Mouse (Mus musculus) heart, embryonic 14.5 days (tissue): Measurements from ENCODE around the gene Ece1. TPM values are rescaled to one million over a fixed set of nuclear protein-coding genes. Genes with fewer than 3 reads are reported as not detected.
"Not testable (repeated sequence)": the region's sequence is repeated elsewhere in the genome, so short reads cannot be mapped to it uniquely, and the experiment has no call there.

Experiments
- ATAC-seq: fragments of 200-750 bp; cut with Nextera tagmentation; 2 replicates; pipeline ENCODE4 v1.8.0; 2017; ENCODE audit warnings: low read depth, moderate TSS enrichment; ENCODE audit not compliant: insufficient number of reproducible peaks, insufficient read depth, low FRiP score
- H3K27ac ChIP-seq, 2 experiments: fragments of 200-500 bp in 1 of 2; fragments of 300-500 bp in 1 of 2; sonication (generic) in 1 of 2; replicated peaks in 1 of 2; 2 replicates each; pipeline ENCODE4 v1.5.1; 2012 to 2014; ENCODE audit warnings: low read depth in 2 of 2, low read length in 2 of 2, control low read depth in 1 of 2, mild to moderate bottlenecking in 1 of 2, mixed read lengths in 1 of 2; ENCODE audit not compliant: control insufficient read depth in 1 of 2, insufficient read depth in 1 of 2
- H3K27me3 ChIP-seq: fragments of 300-500 bp; sonication (generic); 2 replicates; pipeline ENCODE4 v1.6.1; 2014; ENCODE audit warnings: mild to moderate bottlenecking, low read length, control low read depth; ENCODE audit not compliant: control insufficient read depth, insufficient read depth
- H3K36me3 ChIP-seq: fragments of 300-500 bp; sonication (generic); 2 replicates; pipeline ENCODE4 v1.6.1; 2014; ENCODE audit warnings: mild to moderate bottlenecking, control low read depth, low read length, mixed read lengths; ENCODE audit not compliant: control insufficient read depth, insufficient read depth
- H3K4me1 ChIP-seq, 2 experiments: fragments of 200-500 bp in 1 of 2; fragments of 300-500 bp in 1 of 2; sonication (generic) in 1 of 2; 2 replicates each; pipeline ENCODE4 v1.6.1; 2012 to 2014; ENCODE audit warnings: low read length in 2 of 2, control low read depth in 1 of 2, mixed read lengths in 1 of 2; ENCODE audit not compliant: control insufficient read depth in 2 of 2, insufficient read depth in 2 of 2
- H3K4me2 ChIP-seq: fragments of 300-500 bp; sonication (generic); 2 replicates; pipeline ENCODE4 v1.6.1; 2014; ENCODE audit warnings: mild to moderate bottlenecking, low read length
- H3K4me3 ChIP-seq, 2 experiments: fragments of 200-500 bp in 1 of 2; fragments of 300-500 bp in 1 of 2; sonication (generic) in 1 of 2; 2 replicates each; pipeline ENCODE4 v1.5.1; 2012 to 2014; ENCODE audit warnings: low read length in 2 of 2, mild to moderate bottlenecking in 2 of 2, control low read depth in 1 of 2, low read depth in 1 of 2, moderate library complexity in 1 of 2; ENCODE audit not compliant: control insufficient read depth in 1 of 2, insufficient read depth in 1 of 2
- H3K9ac ChIP-seq: fragments of 300-500 bp; sonication (generic); 2 replicates; pipeline ENCODE4 v1.6.1; 2014; ENCODE audit warnings: mild to moderate bottlenecking, low read length
- H3K9me3 ChIP-seq: fragments of 300-500 bp; sonication (generic); 2 replicates; pipeline ENCODE4 v1.6.1; 2016; ENCODE audit warnings: low read length, control low read depth; ENCODE audit not compliant: control insufficient read depth
- WGBS: fragments of 180-500 bp; shearing (Covaris S2); extraction: QIAGEN DNeasy Blood & Tissue Kit; methylation state at CpG from one replicate; pipeline ENCODE4 v1.1.7; 2014; 5-methylcytosine and 5-hydroxymethylcytosine counted together
- polyA plus RNA-seq: library from polyadenylated mRNA; unstranded; fragments of >200 nt; fragmentation: Nextera tagmentation; extraction: Ambion mirVana; gene quantifications from 2 replicates; pipeline ENCODE4 v1.2.1, GENCODE M21; 2014

Ece1 gene
- polyA plus RNA-seq, 1 experiment from 2014 or later: 92.8 TPM

- 72% methylated on average over 8 of the region's 8 CpGs for WGBS
- Histone ChIP-seq H3K27me3 (no peaks in the 10 kb centered on the region; the same call in 1 of the 2 replicates), H3K9ac (no peak overlapping the region), H3K9me3 (no peaks in the 10 kb centered on the region), H3K36me3 (no peaks in the 10 kb centered on the region), H3K27ac (no peak overlapping the region), H3K4me2 (no peak overlapping the region), H3K4me3 (no peak overlapping the region), H3K4me1 (peaks cover 0 to 2% of the 10 kb centered on the region in 2 experiments; a peak in 1 of 4 replicates)
- ATAC-seq: no peak
Measured at GRCm38 (mm10) chr4:137837792-137838191, 24.2 kb upstream of the Ece1 start.

- WGBS: 85% methylated on average over 2 of the region's 2 CpGs
Measured at GRCm38 (mm10) chr4:137838791-137839190, 23.2 kb upstream of the Ece1 start.

DNA sequence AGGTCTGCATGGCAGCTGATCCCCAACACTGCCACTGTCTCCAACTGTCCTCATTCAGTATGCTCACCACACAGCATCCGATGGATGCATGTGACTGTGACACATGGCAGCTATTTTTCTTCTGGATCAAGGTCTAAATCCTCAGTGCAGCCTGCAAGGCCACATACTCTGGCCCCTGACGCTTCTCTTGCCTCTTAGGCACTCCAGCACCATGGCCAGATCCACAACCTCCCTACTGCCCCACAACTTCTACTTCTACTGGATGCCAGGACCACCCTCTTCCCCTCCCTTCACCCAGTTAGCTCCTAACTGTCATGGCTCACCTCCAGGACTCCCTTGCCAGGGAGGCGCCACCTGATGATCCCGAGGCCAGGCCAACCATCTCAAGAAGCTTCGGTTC lies 22.6 kb upstream of the Ece1 start:
- Histone ChIP-seq H3K4me3 (no peak overlapping the region), H3K4me2 (no peak overlapping the region), H3K9me3 (no peaks in the 10 kb centered on the region), H3K27ac (no peak overlapping the region), H3K4me1 (peaks cover 0 to 2% of the 10 kb centered on the region in 2 experiments; a peak in 1 of 4 replicates), H3K36me3 (no peaks in the 10 kb centered on the region), H3K9ac (no peak overlapping the region), H3K27me3 (no peaks in the 10 kb centered on the region; the same call in 1 of the 2 replicates)
- ATAC-seq: no peak
- WGBS: 66% methylated on average over 5 of the region's 5 CpGs

More at GRCm38 (mm10) chr4:137838791-137839190, 23.2 kb upstream of the Ece1 start:
- Histone ChIP-seq H3K9me3 (no peaks in the 10 kb centered on the region), H3K4me3 (no peak overlapping the region), H3K4me2 (no peak overlapping the region), H3K27me3 (no peaks in the 10 kb centered on the region; the same call in 1 of the 2 replicates), H3K27ac (no peak overlapping the region), H3K36me3 (no peaks in the 10 kb centered on the region), H3K4me1 (peaks cover 0 to 2% of the 10 kb centered on the region in 2 experiments; a peak in 1 of 4 replicates), H3K9ac (no peak overlapping the region)
- no peak for ATAC-seq

GRCm38 (mm10) chr4:137844656-137845055 lies 17.4 kb upstream of the Ece1 start:
- Histone ChIP-seq H3K9me3 (no peaks in the 10 kb centered on the region), H3K36me3 (no peaks in the 10 kb centered on the region), H3K27me3 (no peaks in the 10 kb centered on the region; the same call in 1 of the 2 replicates), H3K27ac (no peak overlapping the region), H3K4me1 (no peaks in the 10 kb centered on the region), H3K4me3 (no peak overlapping the region), H3K4me2 (no peak overlapping the region), H3K9ac (no peak overlapping the region)
- ATAC-seq: peak; percentile 43
- WGBS: 14% methylated on average over 11 of the region's 11 CpGs

DNA sequence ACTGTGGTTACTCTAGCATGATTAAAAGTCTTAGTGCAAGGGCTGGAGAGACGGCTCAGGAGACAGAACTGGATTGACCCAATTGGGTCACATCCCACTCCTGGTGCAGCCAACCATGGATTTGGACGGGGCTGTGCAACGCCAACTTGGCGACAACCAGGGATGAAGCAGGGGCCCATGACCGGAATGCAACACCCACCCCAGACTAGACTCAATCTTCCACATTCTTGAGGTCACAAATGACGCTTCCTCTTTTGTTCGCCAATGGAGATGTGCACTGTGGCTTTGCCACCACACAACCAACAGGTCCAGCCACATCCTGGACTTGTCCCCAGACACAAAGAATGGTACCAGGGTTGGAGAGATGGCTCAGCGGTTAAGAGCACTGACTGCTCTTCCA lies 14.4 kb upstream of the Ece1 start:
- not testable (repeated sequence) for H3K4me2 ChIP-seq, H3K9me3 ChIP-seq, H3K27me3 ChIP-seq, H3K27ac ChIP-seq, H3K4me1 ChIP-seq, ATAC-seq, H3K4me3 ChIP-seq, H3K36me3 ChIP-seq, H3K9ac ChIP-seq
- 85% methylated on average over 8 of the region's 8 CpGs for WGBS

DNA sequence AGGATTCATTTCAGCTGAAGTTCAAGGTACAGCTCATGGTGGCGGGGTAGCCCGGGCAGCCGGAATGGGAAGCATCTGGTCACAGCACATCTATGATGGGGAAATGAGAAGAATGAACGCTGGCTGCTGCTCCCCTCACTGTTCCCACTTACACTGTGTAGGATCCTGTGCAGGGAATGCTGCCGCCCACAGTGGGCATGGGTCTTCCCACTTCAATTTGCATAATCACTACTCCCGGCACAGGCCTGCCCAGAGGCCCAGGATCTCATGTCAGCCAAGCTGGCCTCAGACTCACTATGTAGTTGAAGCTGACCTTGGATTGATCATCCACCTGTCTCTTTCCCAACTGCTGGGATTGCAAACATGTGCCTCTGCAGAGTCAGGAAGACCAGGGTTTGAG lies 11.9 kb upstream of the Ece1 start:
- Histone ChIP-seq H3K4me1 (peaks cover 0 to 2% of the 10 kb centered on the region in 2 experiments; a peak in 1 of 4 replicates), H3K9me3 (no peaks in the 10 kb centered on the region), H3K27ac (no peak overlapping the region), H3K27me3 (no peaks in the 10 kb centered on the region), H3K4me3 (no peak overlapping the region), H3K9ac (no peak overlapping the region), H3K36me3 (no peaks in the 10 kb centered on the region), H3K4me2 (no peak overlapping the region)
- WGBS: 83% methylated on average over 6 of the region's 6 CpGs
- no peak for ATAC-seq

DNA sequence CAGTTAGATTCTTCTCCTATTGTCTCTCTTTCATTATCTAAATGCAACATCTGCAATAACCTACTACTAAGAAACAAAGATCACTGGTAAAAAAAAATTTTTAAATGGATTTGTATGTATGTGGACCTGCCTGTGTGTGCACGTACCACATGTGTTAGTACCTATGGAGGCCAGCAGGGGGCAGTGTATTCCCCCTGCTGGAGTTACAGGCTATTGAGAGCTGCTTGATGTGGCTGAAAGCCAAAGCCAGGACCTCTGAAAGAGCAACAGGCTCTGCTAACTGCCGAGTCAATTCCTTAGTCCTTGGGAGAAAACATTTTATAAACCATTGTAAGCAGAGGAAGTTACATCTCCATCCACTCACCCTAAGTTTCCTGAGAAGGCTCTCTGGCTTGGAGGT lies 10.6 kb upstream of the Ece1 start:
- Histone ChIP-seq H3K27me3 (no peaks in the 10 kb centered on the region), H3K4me1 (peaks cover 0 to 2% of the 10 kb centered on the region in 2 experiments; a peak in 1 of 4 replicates), H3K27ac (no peak overlapping the region), H3K4me3 (no peak overlapping the region), H3K4me2 (no peak overlapping the region), H3K36me3 (no peaks in the 10 kb centered on the region), H3K9me3 (no peaks in the 10 kb centered on the region), H3K9ac (no peak overlapping the region)
- no peak for ATAC-seq
- WGBS: 47% methylated on average over 2 of the region's 2 CpGs

GRCm38 (mm10) chr4:137853822-137854221 lies 8.2 kb upstream of the Ece1 start:
- no peak overlapping the region for H3K4me2 ChIP-seq
- H3K27me3 ChIP-seq: no peaks in the 10 kb centered on the region
- no peak overlapping the region for H3K4me3 ChIP-seq
- 72% methylated on average over 6 of the region's 6 CpGs for WGBS
- peaks cover 0 to 2% of the 10 kb centered on the region in 2 experiments; a peak in 1 of 4 replicates for H3K4me1 ChIP-seq
- H3K27ac ChIP-seq: no peak overlapping the region
- H3K36me3 ChIP-seq: no peaks in the 10 kb centered on the region
- no peak overlapping the region for H3K9ac ChIP-seq
- H3K9me3 ChIP-seq: no peaks in the 10 kb centered on the region
- ATAC-seq: no peak
